Mouse (Mus musculus) c-Kit-positive CD71-positive TER-119-positive erythroid progenitor cells, embryonic 14.5 days (primary cell): ENCODE measurements around the gene Tuba1a.

Experiments used
- DNase-seq: peaks from one replicate; pipeline ENCODE4 v3.0.0-alpha.2; 2013; ENCODE audit warnings: low spot score

Tuba1a gene

DNA sequence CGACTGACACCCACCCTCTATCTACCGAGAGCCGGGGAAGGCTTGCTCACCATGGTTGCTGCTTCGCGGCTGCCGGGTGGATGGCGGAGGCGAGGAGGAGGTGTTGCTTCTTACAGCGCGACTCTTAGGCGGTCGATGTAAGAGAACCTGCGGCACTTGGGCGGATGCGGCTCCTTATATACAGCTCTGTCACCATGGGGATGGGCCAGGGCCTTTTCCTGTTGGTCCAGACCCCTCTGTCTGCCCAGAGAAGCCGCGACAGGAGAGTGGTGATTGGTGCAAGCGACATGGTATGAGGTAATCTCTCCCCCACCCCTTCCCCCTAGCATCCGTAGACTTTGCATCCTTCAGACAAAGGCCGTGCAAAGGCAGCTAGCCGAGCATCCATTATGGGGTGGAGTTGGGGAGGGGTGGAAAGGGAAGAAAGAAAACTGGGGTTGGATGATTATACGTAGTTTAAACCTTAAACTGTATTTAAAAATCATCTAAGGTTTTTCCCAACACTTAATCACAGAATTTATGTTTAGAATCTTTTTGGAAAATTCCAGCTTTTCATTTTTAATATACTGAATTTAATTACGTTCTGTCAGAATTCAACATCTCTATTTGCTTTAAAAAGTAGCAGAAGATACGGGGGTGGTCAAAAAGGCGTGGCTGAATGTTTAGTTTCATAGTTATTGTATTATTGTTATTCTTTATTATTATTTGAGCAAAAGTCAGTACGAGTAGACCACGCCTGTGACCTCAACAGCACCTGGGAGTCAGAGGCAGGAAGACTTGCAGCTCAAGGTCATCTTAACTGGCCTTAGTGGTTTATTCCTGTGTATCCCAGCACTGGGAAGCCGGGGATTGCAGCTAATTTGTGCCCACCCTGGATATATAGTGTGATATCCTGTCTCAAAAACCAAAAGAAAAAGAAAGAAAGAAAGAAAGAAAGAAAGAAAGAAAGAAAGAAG is at the start of gene Tuba1a, which contains the start of gene Gm49450:
TSS of gene Tuba1a (minus strand) at position 303 of the 956 bp plus-strand sequence.
TSS of gene Gm49450 (minus strand) at position 151 of the 956 bp plus-strand sequence.
- peak; percentile 41 for DNase-seq

DNA sequence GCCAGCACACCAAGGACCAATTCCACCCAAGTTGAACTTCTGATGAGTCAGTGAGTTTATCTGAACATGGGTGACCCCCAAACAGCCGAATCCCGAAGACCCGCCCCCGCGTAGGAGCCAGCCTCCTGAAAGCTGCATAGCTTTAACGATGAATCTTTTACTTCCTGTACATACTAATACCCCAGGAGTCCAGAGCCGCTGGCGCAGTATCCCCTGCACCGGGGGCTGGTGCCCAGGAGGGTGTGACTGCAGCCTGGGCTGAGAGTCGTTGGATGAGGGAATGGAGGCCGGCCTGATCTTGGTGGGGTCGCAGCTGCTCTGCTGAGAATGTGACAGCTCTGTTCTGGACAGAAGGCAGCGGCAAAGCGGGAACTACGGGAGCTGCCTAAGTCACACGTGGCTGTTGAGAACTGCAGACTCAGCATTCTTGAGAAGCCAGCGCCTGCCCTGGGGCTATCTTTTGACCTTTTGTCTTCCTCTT is 48.0 kb upstream of the Tuba1a start:
- DNase-seq: no peak

DNA sequence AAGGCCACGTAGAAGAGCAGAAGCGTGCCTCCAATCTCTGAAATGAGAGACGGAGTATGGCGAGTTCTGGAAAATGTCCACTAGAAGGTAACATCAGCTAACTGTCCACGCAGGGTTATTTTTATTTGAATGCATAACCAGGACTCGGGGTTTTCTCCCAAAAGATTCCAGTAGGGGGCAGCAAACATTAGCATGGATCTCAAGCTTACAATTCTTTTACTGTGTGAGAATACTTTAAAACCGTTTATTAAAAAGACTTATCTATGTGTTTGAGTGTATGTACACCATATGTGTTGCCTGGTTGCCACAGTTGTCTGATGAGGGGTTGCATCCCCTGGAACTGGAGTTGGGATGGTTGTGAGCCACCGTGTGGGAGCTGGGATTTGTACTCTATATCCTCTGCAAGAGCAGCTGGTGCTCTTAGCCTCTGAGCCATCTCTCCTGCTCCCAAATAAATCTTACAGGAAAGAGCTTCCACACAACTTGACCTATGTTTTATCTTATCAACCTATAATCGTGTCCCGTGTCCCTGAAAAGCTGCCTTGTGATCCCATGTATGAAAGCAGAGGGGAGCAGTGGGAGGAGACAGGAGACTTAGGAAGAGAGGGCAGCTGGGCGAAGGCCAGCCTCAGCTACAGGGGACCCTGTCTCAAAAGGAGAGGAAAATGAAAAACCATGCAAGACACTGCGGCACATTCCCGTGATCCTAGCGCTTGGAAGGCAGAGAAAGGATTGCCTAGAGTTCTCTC is 47.2 kb upstream of the Tuba1a start:
- peak; percentile 68 for DNase-seq

DNA sequence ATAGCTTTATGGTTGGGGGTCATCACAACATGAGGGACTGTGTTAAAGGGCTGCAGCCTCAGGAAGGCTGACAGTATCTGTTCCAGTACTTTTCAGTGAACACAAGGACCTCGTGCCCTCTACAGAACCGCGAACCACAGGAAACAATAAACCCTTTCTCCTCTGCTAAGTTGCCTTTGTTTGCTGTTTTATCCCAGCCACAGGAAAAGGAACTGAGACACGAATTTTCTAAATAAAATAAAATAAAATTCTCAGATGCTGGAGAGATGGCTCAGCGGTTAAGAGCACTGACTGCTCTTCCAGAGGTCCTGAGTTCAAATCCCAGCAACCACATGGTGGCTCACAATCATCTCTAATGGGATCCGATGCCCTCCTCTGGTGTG is 45.3 kb upstream of the Tuba1a start:
- no peak for DNase-seq

DNA sequence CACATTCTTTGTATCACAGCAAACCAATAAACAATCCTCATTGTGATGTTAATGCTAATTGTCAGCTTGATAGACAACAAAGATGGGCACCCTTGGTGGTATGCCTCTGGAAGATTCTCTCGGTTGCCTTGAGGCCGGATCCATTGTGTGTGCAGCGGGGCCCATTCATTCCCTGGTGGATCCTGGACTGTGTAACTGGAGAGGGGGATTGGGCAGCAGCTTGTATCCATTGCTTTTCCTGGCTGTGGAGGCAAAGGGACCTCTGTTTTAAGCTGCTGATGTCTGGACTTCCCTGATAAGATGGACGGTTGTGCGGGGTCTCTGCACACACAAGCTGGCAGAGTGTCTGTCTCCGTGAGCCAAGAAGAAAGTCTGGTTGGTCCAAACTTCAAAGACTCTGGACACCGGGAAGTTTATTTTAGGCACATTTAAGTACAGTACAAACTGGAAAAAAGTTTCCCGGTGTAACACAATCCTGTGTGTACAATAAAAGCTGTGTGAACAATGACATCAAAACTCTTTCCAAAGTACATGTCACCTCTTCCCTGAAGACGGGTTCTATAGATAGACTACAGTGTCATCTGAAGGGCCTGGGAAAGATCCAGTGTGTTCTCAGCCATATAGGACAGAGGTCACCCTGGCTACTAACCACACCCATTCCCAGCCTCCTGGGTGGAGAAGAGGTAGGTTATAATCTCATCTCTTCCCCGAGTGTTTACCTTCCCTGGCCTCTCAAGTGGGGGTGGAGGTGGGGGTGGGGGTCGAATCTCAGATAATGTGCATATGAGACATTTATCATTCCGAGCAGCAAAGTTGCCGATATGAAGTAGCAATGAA is 44.7 kb upstream of the Tuba1a start:
- DNase-seq: no peak

DNA sequence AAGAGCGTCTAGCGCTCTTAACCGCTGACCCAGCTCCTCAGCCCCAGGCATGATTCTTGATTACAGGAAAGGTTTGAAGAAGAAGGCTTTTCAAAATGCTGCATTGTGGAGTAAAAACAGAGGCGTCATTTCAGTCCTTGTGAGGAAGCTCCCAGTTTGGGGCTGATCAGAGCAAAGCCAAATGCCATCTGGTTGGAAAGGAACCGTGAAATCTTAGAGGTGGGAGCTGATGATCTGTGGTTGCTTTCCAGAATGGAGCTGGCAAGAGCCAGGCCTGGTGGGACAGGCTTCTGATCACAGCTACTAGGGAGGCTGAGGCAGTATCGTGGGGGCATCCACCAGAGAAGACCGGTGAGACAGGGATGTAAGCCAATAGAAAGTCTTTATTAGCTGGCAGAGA is 43.3 kb upstream of the Tuba1a start:
- no peak for DNase-seq

DNA sequence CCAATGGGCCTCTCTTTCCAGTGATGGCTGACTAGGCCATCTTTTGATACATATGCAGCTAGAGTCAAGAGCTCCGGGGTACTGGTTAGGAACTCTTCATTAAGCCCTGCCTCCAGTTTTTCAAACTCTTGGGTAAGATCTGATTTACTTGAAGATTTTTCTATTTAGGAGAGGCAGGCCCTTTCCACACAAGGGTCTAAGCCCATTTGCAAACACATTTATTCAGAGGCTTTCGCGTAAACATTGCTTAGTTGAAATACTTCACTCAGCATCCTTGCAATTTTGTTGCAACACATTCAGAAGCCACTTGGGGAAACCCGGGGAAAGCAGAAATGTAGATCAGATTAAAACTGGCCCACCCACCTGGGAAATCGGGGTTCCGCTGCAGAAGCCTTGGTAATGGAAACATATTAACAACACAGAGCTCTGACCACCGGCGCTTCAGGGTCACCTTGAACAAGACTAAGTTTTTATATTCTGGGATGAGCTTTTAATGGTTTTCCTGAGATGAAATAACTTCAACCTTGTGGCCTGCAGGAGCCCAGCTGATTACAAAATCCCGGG is 41.5 kb upstream of the Tuba1a start:
- no peak for DNase-seq

DNA sequence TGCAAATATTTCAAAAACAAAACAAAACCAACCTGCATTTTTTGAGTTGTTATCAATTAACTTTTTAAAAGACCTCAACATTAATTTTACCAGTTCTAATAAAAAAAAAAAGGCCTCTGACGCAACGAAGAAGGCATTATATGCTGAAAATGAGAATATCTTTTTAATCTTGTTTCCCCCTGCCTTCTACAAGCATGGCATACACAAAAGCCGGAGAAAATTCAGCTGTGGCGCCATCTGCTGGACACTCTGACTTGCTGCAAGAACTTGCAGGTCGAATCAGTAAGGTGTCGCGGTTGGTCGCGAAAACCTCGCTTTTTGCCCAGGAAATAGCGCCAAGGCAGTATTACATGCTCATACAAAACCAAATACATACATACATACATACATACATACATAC is 40.4 kb upstream of the Tuba1a start:
- DNase-seq: peak; percentile 93

DNA sequence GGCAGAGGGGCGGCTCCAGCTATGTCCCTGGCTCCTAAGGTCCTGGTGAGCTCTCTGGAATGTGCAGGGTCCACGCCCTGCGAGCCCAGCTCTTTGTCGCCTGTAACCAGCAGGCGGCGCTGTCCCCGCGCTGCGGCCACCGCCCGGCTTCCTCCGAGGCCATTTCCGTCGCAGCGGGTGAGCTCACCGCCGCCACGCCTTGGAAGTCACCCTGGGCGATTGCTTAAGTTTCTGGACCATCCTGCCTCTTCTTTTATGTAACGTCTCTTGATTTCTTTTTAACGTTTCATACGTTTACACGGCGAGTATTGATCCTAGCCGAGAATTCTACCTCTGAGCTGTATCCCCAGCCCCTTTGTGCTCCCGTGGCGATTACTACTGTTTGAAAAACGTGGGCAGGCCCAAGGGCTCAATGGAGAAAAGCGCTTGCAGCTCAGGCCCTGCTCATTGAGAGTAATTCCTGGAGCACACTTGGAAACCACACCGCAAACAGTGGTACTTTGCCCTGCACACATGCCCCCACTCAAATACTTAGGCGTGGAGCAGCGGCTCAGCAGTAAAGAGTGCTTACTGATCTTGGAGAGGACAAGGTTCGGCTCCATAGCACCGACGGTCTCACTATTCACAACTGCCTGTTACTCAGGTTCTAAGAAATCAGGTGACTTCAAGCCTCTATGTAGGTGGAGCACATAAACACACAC is 39.7 kb upstream of the Tuba1a start:
- DNase-seq: peak; percentile 89

DNA sequence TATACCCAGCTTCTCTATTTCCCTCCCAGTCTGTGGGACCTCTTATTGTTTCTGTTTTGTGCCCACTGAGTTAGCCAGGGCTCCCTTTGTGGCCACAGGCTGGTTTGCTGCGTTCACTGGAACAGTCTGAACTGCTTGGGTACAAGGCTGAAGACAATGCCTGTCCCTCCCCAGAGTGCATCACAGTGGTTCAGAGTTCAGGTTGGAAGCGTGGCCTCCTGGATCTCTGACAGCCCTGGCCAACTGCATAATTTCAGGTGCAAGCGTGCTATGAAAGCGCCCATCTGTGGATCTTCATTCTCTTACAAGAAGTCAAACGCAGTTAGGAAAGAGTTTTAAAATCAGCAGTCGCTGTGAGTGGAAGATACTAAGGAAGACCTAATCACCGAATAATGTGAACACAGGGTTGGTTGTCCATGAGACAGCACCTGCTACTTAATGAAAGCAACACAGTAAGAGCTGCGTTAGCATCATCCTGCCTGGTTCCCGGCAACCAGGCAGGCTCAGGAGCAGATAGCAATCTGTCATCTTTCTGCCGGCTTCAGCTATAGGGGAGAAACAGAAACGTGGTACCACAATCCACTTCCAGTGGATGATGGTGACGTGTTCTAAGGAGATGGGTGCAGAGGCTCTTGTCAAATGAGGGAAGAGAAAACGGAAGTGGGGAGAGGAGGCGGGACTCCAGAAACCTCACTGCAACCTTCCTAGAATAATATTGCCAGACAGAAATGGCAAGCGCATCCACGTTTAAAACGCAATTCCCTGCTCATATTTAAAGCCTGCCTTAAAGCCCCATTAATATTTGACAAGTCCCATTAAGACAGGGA is 38.8 kb upstream of the Tuba1a start:
- DNase-seq: peak; percentile 52

DNA sequence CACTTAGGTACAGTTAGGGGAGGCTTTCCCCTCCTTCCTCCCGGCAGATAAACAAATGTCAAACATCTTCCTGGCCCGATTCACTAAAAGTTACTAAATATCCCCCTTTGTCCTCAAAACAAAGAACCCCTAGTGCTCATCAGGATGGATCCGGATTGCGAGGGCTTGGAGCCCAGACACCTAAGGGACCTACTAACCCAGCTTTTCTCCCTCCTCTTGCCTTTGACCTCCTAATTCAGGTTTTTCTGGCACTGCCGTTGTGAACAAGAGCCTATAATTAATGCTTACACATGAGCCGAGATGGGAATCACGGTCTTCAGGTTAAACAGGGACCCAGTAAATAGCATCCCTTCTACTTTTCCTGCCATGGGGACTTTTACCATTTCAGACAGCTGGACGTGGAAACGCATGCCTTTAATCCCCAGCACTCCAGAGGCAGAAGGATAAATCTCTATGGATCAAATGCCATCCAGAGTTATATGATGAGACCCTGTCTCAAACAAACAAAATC is 38.1 kb upstream of the Tuba1a start:
- DNase-seq: no peak

DNA sequence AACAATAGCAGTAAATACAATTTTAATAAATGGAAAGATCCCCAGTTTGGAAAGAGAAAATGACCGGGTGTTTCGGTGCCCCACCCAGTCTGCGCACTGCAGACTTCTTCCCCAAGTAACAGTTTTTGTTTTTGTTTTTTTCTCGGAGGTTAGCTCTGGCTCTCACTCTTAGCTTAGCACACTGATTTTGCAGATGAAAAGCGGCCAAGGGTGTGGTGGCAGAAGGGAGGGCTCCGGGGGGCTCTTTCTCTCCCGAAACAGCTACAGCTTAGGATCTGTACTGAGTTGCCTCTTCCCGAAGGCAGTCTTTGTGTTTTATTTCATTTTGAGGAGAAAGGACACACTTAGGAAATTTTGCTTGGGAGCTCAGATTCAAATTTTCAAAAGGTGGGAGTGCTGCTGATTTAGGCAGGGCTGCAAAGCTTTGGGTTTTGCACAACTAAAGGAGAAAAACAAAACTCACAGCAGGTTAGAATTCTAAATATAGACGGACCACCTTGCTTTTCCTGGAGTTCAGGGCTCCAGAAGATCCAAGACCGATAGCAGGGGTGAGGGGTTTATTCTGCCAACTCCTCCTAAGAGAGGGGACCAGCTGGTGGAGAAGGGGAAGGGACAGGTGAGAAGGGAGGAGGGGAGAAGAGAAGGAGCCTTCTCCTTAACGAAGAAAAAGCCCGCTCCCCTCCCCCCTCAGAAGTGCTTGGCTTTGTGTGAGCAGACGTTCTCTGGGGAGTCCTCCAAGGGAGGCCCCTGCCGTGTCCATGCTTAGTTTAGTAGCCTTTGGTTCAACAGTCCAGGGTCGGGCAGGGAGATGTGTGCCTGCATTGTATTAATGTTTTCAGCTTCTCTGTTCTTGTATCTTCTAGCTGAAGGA is 37.4 kb upstream of the Tuba1a start:
- no peak for DNase-seq

DNA sequence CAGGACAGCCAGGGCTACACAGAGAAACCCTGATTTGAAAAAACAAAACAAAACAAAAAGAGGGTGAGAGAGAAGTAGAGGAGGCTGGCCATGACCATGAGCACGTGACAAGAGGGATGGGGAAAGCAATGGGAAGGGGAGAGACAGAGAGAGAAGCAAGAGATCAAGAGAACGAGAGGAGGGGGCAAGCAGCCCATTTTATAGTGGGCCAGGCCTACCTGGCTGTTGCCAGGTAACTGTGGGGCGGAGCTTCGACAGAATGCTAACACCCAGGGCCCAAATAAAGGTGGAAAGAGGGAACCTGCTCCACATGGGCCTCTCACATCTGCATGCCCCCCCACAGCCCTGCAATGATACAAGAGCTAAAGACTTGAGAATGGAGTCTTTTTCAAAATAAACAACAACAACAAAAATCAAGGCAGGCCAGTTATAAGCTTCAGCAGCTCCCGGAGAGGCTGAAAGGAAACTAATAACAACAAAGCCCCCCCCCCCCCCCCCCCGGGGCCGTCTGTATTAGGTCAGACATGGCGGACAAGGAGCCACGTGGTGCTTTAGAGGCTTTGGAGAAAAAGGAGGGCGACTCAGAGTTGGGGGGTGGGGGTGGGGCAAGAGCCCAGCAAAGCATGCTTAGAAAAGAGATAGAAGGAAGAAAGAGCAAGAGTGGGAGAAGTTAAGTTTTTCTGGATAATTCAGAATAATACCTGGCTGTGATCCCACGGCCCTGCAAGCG is 36.4 kb upstream of the Tuba1a start:
- no peak for DNase-seq

DNA sequence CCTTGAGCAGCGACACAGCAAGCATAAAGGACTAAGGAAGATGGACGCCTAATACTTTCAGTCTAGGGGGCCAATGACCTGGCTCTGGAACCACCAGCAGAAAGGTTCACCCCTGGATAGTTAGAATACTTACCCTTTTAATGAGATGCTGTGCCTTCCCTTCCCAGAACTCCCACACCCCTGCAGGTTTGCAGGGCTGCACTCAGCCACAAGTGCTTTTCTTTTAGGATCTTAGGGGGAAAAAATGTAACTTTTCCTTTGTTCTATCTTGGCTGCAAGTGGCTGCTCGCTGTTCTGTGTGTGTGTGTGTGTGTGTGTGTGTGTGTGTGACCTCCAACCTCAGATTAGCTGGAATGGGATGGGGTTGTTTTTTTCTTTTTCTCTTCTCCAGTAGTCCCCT is 35.3 kb upstream of the Tuba1a start:
- no peak for DNase-seq

DNA sequence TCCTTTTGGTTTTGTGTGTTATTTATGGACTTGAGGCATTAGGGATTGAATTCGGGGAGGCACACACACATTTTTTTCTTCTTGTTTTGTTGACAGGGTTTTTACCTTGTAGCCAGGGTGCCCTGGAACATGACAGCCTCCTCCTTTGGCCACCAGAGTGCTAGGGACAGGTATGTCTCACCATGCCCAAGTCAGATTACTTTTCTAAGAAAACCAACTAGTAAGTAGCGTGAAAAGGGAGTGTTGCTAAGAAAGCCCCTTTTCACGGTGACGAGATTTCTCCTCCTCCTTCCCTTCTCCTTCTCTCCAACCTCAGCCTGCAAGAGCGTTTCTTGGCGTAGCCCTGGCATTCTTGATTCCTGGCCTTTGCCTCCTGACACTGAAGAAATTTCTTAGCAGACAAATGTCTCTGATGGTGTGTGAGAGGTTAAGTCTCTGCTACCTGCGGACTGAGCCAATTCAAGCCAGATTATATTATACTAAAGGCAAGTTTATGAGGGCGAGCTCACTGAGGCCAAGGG is 34.2 kb upstream of the Tuba1a start:
- DNase-seq: no peak

DNA sequence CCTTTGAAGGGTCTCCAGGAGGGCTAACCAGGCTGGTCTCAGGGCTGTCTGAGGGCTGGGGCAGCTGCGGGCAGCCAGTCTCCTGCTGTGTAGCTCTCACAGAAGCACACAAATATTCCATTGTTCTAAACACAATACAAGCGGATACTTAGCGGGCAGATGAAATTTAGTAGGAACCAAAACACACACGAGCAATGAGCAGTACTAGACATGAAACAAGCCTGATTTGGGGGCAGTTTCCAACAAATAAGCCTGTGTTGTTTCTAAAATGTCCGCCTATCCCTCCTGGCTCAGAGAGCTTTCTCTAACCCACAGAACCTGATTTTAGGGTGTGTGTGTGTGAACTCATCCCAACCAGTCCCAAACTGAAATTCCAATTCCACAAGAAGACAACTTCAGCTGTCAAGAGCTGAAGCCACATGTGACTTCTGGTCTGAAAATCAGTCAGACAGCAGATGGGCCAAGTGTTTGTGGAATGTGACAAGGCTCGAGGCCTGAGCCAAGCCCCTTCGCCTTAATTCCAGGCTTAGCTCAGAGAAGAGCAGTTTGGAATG is 33.7 kb upstream of the Tuba1a start:
- DNase-seq: no peak

DNA sequence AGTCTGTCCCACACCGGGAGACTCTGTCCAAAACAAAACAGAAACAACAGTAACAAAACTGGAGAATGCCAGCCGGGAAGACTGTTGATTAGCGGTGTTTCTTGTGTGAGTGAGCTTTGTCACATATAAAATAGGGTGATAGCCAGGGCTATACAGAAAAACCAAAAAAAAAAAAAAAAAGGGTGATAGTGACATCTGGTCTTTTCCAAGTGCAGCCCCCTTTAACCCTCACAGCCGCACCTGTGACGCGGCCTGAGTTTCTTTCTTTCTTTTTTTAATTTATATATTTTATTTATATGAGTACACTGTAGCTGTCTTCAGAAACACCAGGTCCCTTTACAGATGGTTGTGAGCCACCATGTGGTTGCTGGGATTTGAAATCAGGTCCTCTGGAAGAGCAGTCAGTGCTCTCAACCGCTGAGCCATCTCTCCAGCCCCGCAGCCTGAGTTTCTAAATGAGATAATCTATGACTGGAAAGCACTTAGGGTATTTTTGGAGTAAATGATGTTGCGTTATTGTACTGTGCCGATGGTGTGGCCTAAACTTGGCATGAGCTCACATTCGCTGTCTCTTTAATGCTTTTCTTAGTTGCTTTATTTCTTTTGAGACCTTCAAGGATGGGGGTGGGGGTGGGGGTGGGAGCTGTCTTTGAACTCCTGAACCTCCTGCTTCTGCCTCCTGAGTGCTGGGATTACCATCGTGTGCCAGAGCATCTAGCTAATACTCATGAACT is 32.6 kb upstream of the Tuba1a start:
- DNase-seq: no peak
